Mouse (Mus musculus): ENCODE data around the gene Cers1.

- peak; percentile 32; the same call in 1 of the 3 replicates for TF ChIP-seq TAL1 (IDR thresholded peaks at IDR 0.05; ENCODE audit: low read length)
- no peak for TF ChIP-seq GATA1 (IDR thresholded peaks at IDR 0.05; ENCODE audit: low read length)
Measured at GRCm38 (mm10) chr8:70353194-70353817, 37.7 kb downstream of the Cers1 start, which contains the start of gene Upf1.
